Mouse (Mus musculus) midbrain, embryonic 10.5 days (tissue): ENCODE measurements around the gene Ciao1. TPM values are rescaled to one million over a fixed set of nuclear protein-coding genes. Genes with fewer than 3 reads are reported as not detected.
"Not testable (repeated sequence)": the region's sequence is repeated elsewhere in the genome, so short reads cannot be mapped to it uniquely, and the experiment has no call there.

Experiments
- DNase-seq: peaks from one replicate; pipeline ENCODE4 v3.0.0-alpha.2; 2017; ENCODE audit warnings: low spot score
- H3K27ac ChIP-seq: fragments of 300-500 bp; sonication (generic); replicated peaks from 2 replicates; pipeline ENCODE4 v1.5.1; 2016; ENCODE audit warnings: mild to moderate bottlenecking
- H3K27me3 ChIP-seq: fragments of 300-500 bp; sonication (generic); 2 replicates; pipeline ENCODE4 v1.6.1; 2016; ENCODE audit warnings: low read depth, mild to moderate bottlenecking; ENCODE audit not compliant: poor library complexity, severe bottlenecking
- H3K36me3 ChIP-seq: fragments of 300-500 bp; sonication (generic); 2 replicates; pipeline ENCODE4 v1.6.1; 2016; ENCODE audit warnings: mild to moderate bottlenecking, moderate library complexity
- H3K4me1 ChIP-seq: fragments of 300-500 bp; sonication (generic); 2 replicates; pipeline ENCODE4 v1.6.1; 2016
- H3K4me3 ChIP-seq: fragments of 300-500 bp; sonication (generic); 2 replicates; pipeline ENCODE4 v1.5.1; 2016; ENCODE audit warnings: mild to moderate bottlenecking, moderate library complexity
- H3K9me3 ChIP-seq: fragments of 300-500 bp; sonication (generic); replicated peaks from 2 replicates; pipeline ENCODE4 v1.6.1; 2016; ENCODE audit warnings: mild to moderate bottlenecking
- WGBS: fragments of 180-500 bp; shearing (Covaris S2); methylation state at CpG from one replicate; pipeline ENCODE4 v1.1.7; 2016; 5-methylcytosine and 5-hydroxymethylcytosine counted together
- polyA plus RNA-seq: library from polyadenylated mRNA; unstranded; fragments of >200 nt; fragmentation: Nextera tagmentation; extraction: Ambion mirVana; gene quantifications from 2 replicates; pipeline ENCODE4 v1.2.1, GENCODE M21; 2016

The Ciao1 gene
- polyA plus RNA-seq, 1 experiment from 2014 or later = 46.3 TPM

GRCm38 (mm10) chr2:127225261-127225660 is 22.4 kb downstream of the Ciao1 start:
- Histone ChIP-seq H3K36me3 (peaks cover 100% of the 10 kb centered on the region), H3K4me3 (no peak overlapping the region), H3K27me3 (no peaks in the 10 kb centered on the region), H3K9me3 (peaks cover 6% of the 10 kb centered on the region; the same call in 1 of the 2 replicates), H3K4me1 (no peaks in the 10 kb centered on the region), H3K27ac (no peak overlapping the region)
- no peak for DNase-seq
- 97% methylated on average over 3 of the region's 3 CpGs for WGBS

GRCm38 (mm10) chr2:127217746-127218145 is 29.9 kb downstream of the Ciao1 start:
- H3K36me3 ChIP-seq = peaks cover 100% of the 10 kb centered on the region
- no peaks in the 10 kb centered on the region for H3K27me3 ChIP-seq
- H3K4me1 ChIP-seq = no peaks in the 10 kb centered on the region
- H3K4me3 ChIP-seq = no peak overlapping the region
- WGBS = over 99% methylated on average over 5 of the region's 5 CpGs
- no peaks in the 10 kb centered on the region for H3K9me3 ChIP-seq
- no peak overlapping the region for H3K27ac ChIP-seq
- DNase-seq = no peak

GRCm38 (mm10) chr2:127210701-127211100 is 36.9 kb downstream of the Ciao1 start:
- peaks cover 62% of the 10 kb centered on the region for H3K36me3 ChIP-seq
- H3K9me3 ChIP-seq = no peaks in the 10 kb centered on the region
- no peak overlapping the region for H3K4me3 ChIP-seq
- DNase-seq = no peak
- 93% methylated on average over 11 of the region's 11 CpGs for WGBS
- no peak overlapping the region for H3K27ac ChIP-seq
- peaks cover 23% of the 10 kb centered on the region for H3K4me1 ChIP-seq
- H3K27me3 ChIP-seq = no peaks in the 10 kb centered on the region

- no peaks in the 10 kb centered on the region for H3K9me3 ChIP-seq
- 0% methylated on average over 17 of the region's 17 CpGs for WGBS
- H3K4me1 ChIP-seq = peaks cover 23% of the 10 kb centered on the region
- peak overlapping the region; percentile 89 for H3K4me3 ChIP-seq
- H3K36me3 ChIP-seq = peaks cover 48% of the 10 kb centered on the region
- H3K27ac ChIP-seq = peak overlapping the region; percentile 88
- no peak for DNase-seq
- H3K27me3 ChIP-seq = no peaks in the 10 kb centered on the region
These were observed 39.2 kb downstream of the Ciao1 start for GRCm38 (mm10) chr2:127208452-127208769.

DNA sequence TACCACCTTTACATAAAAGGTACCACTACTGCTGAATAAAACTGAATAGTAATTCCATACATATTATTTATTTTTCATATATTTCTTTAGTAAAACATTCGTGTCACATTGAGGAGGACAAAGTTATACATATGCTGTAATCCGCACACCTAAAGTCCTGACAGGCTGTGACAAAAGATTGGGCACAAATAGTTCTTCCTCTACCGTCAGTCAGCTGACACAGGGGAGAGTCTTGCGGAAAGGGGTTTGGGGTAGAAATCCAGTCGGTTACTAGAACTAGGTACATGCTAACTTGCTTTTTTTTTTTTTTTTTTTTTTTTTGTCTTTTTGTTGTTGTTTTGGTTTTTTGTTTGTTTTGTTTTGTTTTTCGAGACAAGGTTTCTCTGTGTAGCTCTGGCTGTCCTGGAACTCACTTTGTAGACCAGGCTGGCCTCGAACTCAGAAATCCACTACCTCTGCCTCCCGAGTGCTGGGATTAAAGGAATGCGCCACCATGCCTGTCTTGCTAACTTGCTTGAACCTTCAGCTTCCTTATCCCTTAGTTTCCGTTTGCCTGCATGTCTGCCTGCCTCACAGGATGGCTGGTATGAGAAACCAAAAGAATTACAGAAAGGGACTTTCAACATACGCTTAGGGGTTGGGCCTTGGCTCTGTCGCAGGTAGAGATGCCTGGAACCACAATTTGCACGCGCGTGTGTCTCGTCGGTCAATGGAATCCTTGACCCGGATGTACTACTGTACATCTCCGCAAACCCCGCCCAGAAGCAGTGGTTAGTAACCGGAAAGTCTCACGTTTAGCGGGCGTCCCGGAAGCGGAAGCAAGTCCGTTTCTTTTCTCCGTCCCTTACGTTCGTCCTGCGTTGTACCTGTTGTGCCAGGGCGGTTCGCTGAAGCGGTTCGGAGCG is 39.8 kb downstream of the Ciao1 start, which contains the start of the genes 1810024B03Rik and Snrnp200:
1810024B03Rik (minus strand) TSS at position 734 of the 905 bp plus-strand sequence.
Snrnp200 (plus strand) TSS at position 840 of the 905 bp plus-strand sequence.
- peak; percentile 94 for DNase-seq
- Histone ChIP-seq H3K4me3 (peak within 1 kb of the TSS; percentile 89), H3K27me3 (no peaks in the 10 kb centered on the region), H3K9me3 (no peaks in the 10 kb centered on the region), H3K36me3 (peaks cover 48% of the 10 kb centered on the region), H3K4me1 (peaks cover 23% of the 10 kb centered on the region), H3K27ac (peak within 1 kb of the TSS; percentile 88)
- WGBS = 12% methylated on average over 36 of the region's 36 CpGs

DNA sequence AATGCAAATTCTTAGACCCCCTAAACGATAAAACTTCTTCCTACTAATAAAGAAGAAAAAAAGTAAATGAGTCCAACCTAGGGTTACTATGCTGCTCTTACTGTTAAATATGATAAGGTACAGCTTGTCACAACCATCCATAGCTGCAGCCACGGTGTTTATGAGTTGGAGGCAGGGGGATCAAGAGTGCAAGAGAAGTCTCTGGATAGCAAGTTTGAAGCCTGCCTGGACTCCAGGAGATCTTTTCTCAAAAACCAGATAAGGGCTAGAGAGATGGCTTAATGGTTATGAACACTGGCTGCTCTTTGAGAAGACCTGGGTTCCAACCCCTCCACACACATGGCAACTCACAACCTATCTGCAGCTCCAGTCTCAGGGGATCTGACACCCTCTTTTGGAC is 40.7 kb downstream of the Ciao1 start:
- H3K36me3 ChIP-seq = peaks cover 48% of the 10 kb centered on the region
- H3K27me3 ChIP-seq = no peaks in the 10 kb centered on the region
- H3K27ac ChIP-seq = no peak overlapping the region
- no peak for DNase-seq
- no peaks in the 10 kb centered on the region for H3K9me3 ChIP-seq
- peaks cover 23% of the 10 kb centered on the region for H3K4me1 ChIP-seq
- peak overlapping the region; percentile 89; the same call in 1 of the 2 replicates for H3K4me3 ChIP-seq
- 89% methylated on average over 2 of the region's 2 CpGs for WGBS

- H3K4me3 ChIP-seq, DNase-seq, H3K9me3 ChIP-seq, H3K27me3 ChIP-seq, H3K27ac ChIP-seq: not testable (repeated sequence)
- WGBS = 85% methylated on average over 4 of the region's 4 CpGs
- peaks cover 48% of the 10 kb centered on the region for H3K36me3 ChIP-seq
- peaks cover 23% of the 10 kb centered on the region for H3K4me1 ChIP-seq
These were observed 41.7 kb downstream of the Ciao1 start for GRCm38 (mm10) chr2:127205936-127206335.

- Histone ChIP-seq H3K4me3 (no peak overlapping the region), H3K27me3 (no peaks in the 10 kb centered on the region), H3K9me3 (no peaks in the 10 kb centered on the region; the same call in 1 of the 2 replicates), H3K4me1 (peaks cover 22% of the 10 kb centered on the region), H3K27ac (no peak overlapping the region), H3K36me3 (peaks cover 48% of the 10 kb centered on the region)
- WGBS = 38% methylated on average over 3 of the region's 3 CpGs
- peak; percentile 53 for DNase-seq
These were observed 42.7 kb downstream of the Ciao1 start for GRCm38 (mm10) chr2:127204932-127205331.

Other genes starting within 250 kb of the Ciao1 start
- gene Ap4e1, start 239.1 kb downstream of the Ciao1 start, polyA plus RNA-seq = 13.4 and 13.6 TPM in 2 replicates
- gene Blvra, start 177.2 kb downstream of the Ciao1 start, polyA plus RNA-seq = 19.4 and 21.2 TPM in 2 replicates
- 115 TPM in 2 replicates for gene Ncaph, start 113.9 kb downstream of the Ciao1 start, polyA plus RNA-seq
- 14.4 and 14.9 TPM in 2 replicates for gene Itpripl1, start 104.4 kb downstream of the Ciao1 start, polyA plus RNA-seq
- gene 1810024B03Rik, start 39.5 kb downstream of the Ciao1 start, polyA plus RNA-seq = 2.9 and 3.1 TPM in 2 replicates
- 92.9 and 100 TPM in 2 replicates for gene Snrnp200, start 39.4 kb downstream of the Ciao1 start, polyA plus RNA-seq
- 25.6 and 30.1 TPM in 2 replicates for gene Tmem127, start 92 bp upstream of the Ciao1 start, polyA plus RNA-seq
- gene Stard7, start 22.4 kb upstream of the Ciao1 start, polyA plus RNA-seq = 81.9 and 86.0 TPM in 2 replicates
- gene Dusp2, start 88.3 kb upstream of the Ciao1 start, polyA plus RNA-seq = 3.2 and 3.9 TPM in 2 replicates
- gene Astl, start 90.8 kb upstream of the Ciao1 start, polyA plus RNA-seq = not detected in 2 replicates
- 2.6 and 2.8 TPM in 2 replicates for gene Adra2b, start 115.4 kb upstream of the Ciao1 start, polyA plus RNA-seq
- gene Gpat2, start 177.4 kb upstream of the Ciao1 start, polyA plus RNA-seq = 0.10 and 0.29 TPM in 2 replicates
- gene Fahd2a, start 196.7 kb upstream of the Ciao1 start, polyA plus RNA-seq = 23.0 and 27.7 TPM in 2 replicates